Mouse (Mus musculus) C3H10T1/2 (cell line): ENCODE measurements around the gene Pip4p1. TPM values are rescaled to one million over a fixed set of nuclear protein-coding genes. Genes with fewer than 3 reads are reported as not detected.

Experiments
- polyA plus RNA-seq, 2 experiments: library from polyadenylated mRNA; unstranded; fragments of >200 nt; fragmentation: generic; extraction: Trizol; gene quantifications; one replicate each; pipeline ENCODE4 v1.2.1; 2012; ENCODE audit warnings: missing spikeins in 2 of 2

Pip4p1 gene
- 10 to 100 TPM; 35.4 to 55.3 TPM for polyA plus RNA-seq

DNA sequence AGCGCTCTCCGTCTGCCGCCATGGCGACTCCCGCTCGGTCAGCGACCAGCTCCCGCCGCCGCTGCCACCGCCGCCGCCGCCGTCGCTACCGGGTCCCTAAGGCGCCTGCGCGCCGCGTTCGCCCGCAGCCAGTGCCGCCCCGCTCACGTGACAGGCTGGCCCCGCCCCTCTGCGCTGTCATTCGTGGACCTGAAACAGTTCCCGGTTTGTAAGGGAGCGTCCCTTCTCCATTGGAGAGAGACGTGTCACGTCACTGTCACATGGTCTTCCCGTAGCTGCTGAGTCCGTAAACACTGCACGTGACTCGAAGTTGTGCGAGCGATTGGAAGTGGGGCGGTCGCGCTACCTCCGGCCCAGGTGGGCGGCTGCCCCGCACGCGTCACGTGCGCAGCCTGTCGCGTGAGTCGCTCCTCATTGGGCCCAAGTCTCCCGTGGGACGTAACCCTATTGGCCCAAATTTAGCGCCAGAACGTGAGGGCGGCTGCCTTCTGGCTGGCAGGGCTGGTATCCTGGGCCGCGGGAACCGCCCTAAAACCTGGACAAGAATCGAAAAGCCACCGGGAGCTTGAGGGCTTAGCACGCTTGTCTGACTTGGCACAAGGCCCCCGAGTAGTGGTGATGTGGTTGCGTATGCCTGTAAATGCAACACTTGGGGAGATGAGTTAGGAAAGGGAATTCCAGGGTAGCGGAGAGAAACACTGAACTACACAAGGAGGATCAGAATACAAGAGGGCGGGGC lies at the start of gene Pip4p1, which contains the start of gene Pnp:
Gene Pip4p1, minus strand, starts transcription at position 103 of the 739 bp plus-strand sequence.
Gene Pnp, plus strand, starts transcription at position 329 of the 739 bp plus-strand sequence.

DNA sequence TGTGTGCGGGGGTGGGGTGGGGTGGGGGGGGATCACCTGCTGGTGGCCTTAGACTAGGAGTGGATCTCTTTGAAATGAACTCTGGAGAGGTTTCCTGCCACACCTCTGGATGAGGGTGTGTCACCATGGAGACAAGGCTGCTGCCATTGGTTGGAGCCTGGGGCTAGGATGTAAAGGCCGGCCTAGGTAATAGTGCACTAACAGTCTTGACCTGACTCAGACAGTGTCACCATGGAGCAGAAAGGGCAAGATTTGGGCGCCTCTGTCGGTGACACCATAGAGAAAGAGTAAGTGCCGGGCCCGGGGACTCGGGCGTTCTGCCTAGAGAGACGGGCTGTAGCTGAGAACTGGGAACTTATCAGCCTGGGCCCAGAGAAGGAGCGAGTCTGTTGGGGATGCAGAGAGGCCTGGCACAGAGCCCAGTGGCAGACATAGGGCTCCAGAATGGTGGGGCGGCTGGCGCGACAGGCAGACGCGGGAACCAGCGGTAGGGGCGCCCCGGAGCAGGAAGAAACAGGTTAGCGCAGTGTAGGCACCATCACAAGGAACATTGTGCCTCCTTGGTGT lies 25.4 kb upstream of the Pip4p1 start, which contains the start of gene Pnp2:
Gene Pnp2, plus strand, starts transcription at position 51 of the 567 bp plus-strand sequence.

DNA sequence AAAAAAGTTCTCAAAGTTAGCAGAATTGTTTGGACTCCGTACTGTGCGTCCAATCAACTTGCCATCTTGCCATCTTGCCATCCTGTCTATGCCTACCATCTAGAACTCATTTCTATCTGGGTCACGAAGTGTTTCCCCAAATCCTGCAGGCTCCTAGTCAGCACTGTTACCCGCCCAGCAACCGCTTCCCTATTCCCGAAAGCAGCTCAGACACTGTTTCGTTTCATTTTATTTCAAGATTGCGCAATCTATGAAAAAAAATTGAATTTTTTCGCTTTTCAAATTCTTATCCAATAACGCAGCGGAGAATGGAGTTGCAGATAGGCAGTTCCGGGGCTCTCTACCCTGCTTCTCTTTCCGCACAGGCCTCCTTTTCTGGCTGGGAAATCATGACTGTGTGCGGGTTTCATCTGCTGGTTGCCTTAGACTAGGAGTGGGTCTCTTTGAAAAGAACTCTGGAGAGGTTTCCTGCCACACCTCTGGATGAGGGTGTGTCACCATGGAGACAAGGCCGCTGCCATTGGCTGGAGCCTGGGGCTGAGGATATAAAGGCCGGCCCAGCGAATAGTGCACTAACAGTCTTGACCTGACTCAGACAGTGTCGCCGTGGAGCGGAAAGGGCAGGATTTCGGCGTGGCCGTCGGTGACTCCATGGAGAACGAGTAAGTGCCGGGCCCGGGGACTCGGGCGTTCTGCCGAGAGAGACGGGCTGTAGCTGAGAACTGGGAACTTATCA lies 13.4 kb upstream of the Pip4p1 start, which contains the start of gene Gm49342:
Gene Gm49342, plus strand, starts transcription at position 586 of the 736 bp plus-strand sequence.

DNA sequence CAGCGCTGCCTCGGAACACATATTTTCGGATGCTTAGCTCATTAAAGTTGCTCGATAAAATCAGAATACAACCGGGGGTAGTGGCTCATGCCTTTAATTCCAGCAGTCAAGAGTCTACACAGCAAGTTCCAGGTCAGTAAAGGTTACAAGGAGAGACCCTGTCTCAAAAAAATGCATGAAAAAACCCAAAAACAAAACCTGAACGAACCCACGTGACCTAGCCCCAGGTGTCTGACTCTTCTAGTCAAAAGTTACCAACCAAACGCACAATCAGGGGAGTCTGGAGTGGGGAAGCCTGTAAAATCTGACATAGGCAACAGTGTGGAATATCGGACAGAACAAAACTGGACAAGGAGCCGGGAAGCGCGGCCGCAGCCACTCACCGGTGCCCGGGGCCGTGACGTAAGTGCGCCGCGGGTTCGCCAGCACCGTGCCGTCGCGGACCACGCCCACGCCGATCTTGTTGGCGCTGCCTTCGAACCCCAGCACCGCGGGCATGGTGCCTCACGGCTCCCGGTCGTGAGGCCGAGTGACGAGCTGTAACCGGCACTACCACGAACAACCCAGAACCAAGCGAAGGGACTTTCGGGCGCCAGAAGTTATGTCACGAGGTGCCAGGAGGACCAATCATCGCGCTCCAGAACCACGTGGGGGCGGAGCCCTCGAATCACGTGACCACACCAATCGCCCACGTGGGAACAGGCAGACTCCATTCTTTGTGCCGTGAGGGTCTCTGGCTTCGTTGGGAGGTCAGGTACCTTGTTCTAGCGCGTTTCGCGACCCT lies 6.2 kb downstream of the Pip4p1 start, which contains the start of the genes Osgep and Apex1:
Gene Osgep, minus strand, starts transcription at position 613 of the 784 bp plus-strand sequence.
Gene Apex1, plus strand, starts transcription at position 688 of the 784 bp plus-strand sequence.

GRCm38 (mm10) chr14:50897374-50897765 lies 33.3 kb downstream of the Pip4p1 start, which contains the start of gene Klhl33:
Gene Klhl33, minus strand, starts transcription at chr14:50897507.

Other genes starting within 250 kb of the Pip4p1 start
- not detected for gene Olfr747, start 237.7 kb downstream of the Pip4p1 start, polyA plus RNA-seq
- not detected for gene Olfr748, start 223.5 kb downstream of the Pip4p1 start, polyA plus RNA-seq
- gene Olfr749, start 185.8 kb downstream of the Pip4p1 start, polyA plus RNA-seq, result not detected
- gene Ttc5, start 145.3 kb downstream of the Pip4p1 start, polyA plus RNA-seq, result 10 to 100 TPM in 1 of 2 experiments, 1 to 10 TPM in 1; 4.6 to 27.5 TPM
- not detected for gene Ccnb1ip1, start 123.1 kb downstream of the Pip4p1 start, polyA plus RNA-seq
- gene Parp2, start 123.0 kb downstream of the Pip4p1 start, polyA plus RNA-seq, result 10 to 100 TPM in 1 of 2 experiments, 1 to 10 TPM in 1; 2.8 to 16.9 TPM
- gene Tep1, start 60.3 kb downstream of the Pip4p1 start, polyA plus RNA-seq, result 10 to 100 TPM; 12.0 to 25.0 TPM
- under 1 TPM; 0.01 to 0.52 TPM for gene Klhl33, start 33.3 kb downstream of the Pip4p1 start, polyA plus RNA-seq
- 10 to 100 TPM; 34.1 to 57.0 TPM for gene Osgep, start 6.0 kb downstream of the Pip4p1 start, polyA plus RNA-seq
- 100 to 1,000 TPM in 1 of 2 experiments, 10 to 100 TPM in 1; 65.4 to 178 TPM for gene Apex1, start 5.9 kb downstream of the Pip4p1 start, polyA plus RNA-seq
- 10 to 100 TPM; 21.1 to 92.2 TPM for gene Pnp, start 226 bp upstream of the Pip4p1 start, polyA plus RNA-seq
- gene Gm49342, start 13.7 kb upstream of the Pip4p1 start, polyA plus RNA-seq, result 10 to 100 TPM in 1 of 2 experiments, 1 to 10 TPM in 1; 9.5 to 31.7 TPM
- gene Pnp2, start 25.1 kb upstream of the Pip4p1 start, polyA plus RNA-seq, result under 1 TPM; 0.19 to 0.86 TPM
- 1 to 10 TPM in 1 of 2 experiments, under 1 TPM in 1; 0.11 to 4.8 TPM for gene Rnase10, start 76.9 kb upstream of the Pip4p1 start, polyA plus RNA-seq
- not detected for gene Rnase9, start 111.0 kb upstream of the Pip4p1 start, polyA plus RNA-seq
- gene Rnase11, start 119.3 kb upstream of the Pip4p1 start, polyA plus RNA-seq, result not detected
- not detected for gene Rnase12, start 126.8 kb upstream of the Pip4p1 start, polyA plus RNA-seq
- gene Olfr750, start 143.6 kb upstream of the Pip4p1 start, polyA plus RNA-seq, result not detected
- 10 to 100 TPM in 1 of 2 experiments, under 1 TPM in 1; 0.44 to 20.1 TPM for gene Rnase4, start 160.2 kb upstream of the Pip4p1 start, polyA plus RNA-seq
- gene Ang, start 160.3 kb upstream of the Pip4p1 start, polyA plus RNA-seq, result 1 to 10 TPM in 1 of 2 experiments, under 1 TPM in 1; 0.88 to 1.8 TPM
- not detected for gene Eddm3b, start 183.6 kb upstream of the Pip4p1 start, polyA plus RNA-seq
- under 1 TPM in 1 of 2 experiments, not detected in 1; 0.04 TPM for gene Rnase6, start 193.1 kb upstream of the Pip4p1 start, polyA plus RNA-seq
- gene Rnase1, start 215.9 kb upstream of the Pip4p1 start, polyA plus RNA-seq, result under 1 TPM in 1 of 2 experiments, not detected in 1; 0.06 TPM
- not detected for gene Rnase2b, start 231.4 kb upstream of the Pip4p1 start, polyA plus RNA-seq